Mouse (Mus musculus) CH12.LX (cell line): ENCODE measurements around the gene Rsph10b. TPM values are rescaled to one million over a fixed set of nuclear protein-coding genes. Genes with fewer than 3 reads are reported as not detected.

Source experiments
- DNase-seq: peaks from one replicate; pipeline ENCODE4 v3.0.0-alpha.2; 2013; ENCODE audit errors: extremely low read depth
- H3K27ac ChIP-seq: 2 replicates; pipeline ENCODE4 v1.5.1; 2012; ENCODE audit warnings: low read depth, mild to moderate bottlenecking, control low read depth, moderate library complexity; ENCODE audit not compliant: insufficient read depth
- H3K27me3 ChIP-seq: replicated peaks from 2 replicates; pipeline ENCODE3; 2012; ENCODE audit warnings: inconsistent platforms
- H3K36me3 ChIP-seq, 2 experiments: replicated peaks in 1 of 2; 2 replicates each; pipeline versions ENCODE3 to v1.6.1; 2012; ENCODE audit warnings: inconsistent platforms in 1 of 2, low read length in 1 of 2, mild to moderate bottlenecking in 1 of 2, mixed read lengths in 1 of 2, moderate library complexity in 1 of 2; ENCODE audit not compliant: control insufficient read depth in 1 of 2, insufficient read depth in 1 of 2
- H3K4me1 ChIP-seq, 2 experiments: 2 replicates each; pipeline ENCODE4 v1.6.1; 2012; ENCODE audit warnings: inconsistent platforms in 1 of 2, moderate library complexity in 1 of 2; ENCODE audit not compliant: insufficient read depth in 2 of 2, control insufficient read depth in 1 of 2
- H3K4me2 ChIP-seq: 2 replicates; pipeline ENCODE4 v1.6.1; 2012; ENCODE audit warnings: low read depth, mild to moderate bottlenecking, control low read depth; ENCODE audit not compliant: poor library complexity, insufficient read depth, severe bottlenecking
- H3K4me3 ChIP-seq, 3 experiments: fragments of 150-350 bp in 1 of 3; sonication (generic) in 1 of 3; replicated peaks in 1 of 3; 2 replicates each; pipeline versions ENCODE3 to v1.5.1; 2011 to 2012; ENCODE audit warnings: low read depth in 2 of 3, low read length in 2 of 3, mild to moderate bottlenecking in 2 of 3, moderate library complexity in 2 of 3, control low read depth in 1 of 3, improper control_type of control experiment in 1 of 3, inconsistent platforms in 1 of 3, mixed read lengths in 1 of 3; ENCODE audit not compliant: poor library complexity in 1 of 3
- H3K79me2 ChIP-seq: replicated peaks from 2 replicates; pipeline ENCODE4 v1.6.1; 2012; ENCODE audit warnings: mild to moderate bottlenecking, moderate library complexity; ENCODE audit not compliant: control insufficient read depth, poor library complexity, insufficient read depth, severe bottlenecking; ENCODE audit errors: extremely low read depth
- H3K9ac ChIP-seq: 2 replicates; pipeline ENCODE4 v1.6.1; 2012; ENCODE audit warnings: low read depth, mild to moderate bottlenecking, control low read depth, moderate library complexity; ENCODE audit not compliant: insufficient read depth
- H3K9me3 ChIP-seq: replicated peaks from 2 replicates; pipeline ENCODE3; 2012; ENCODE audit warnings: low read length, inconsistent platforms, mixed read lengths
- CHD1 ChIP-seq: IDR thresholded peaks from 2 replicates; pipeline ENCODE4 v1.6.1; 2012; ENCODE audit warnings: low read depth, low read length, improper control_type of control experiment, inconsistent platforms
- ELF1 ChIP-seq: IDR thresholded peaks from 2 replicates; pipeline ENCODE4 v1.6.1; 2014; ENCODE audit warnings: low read depth, mild to moderate bottlenecking, inconsistent platforms, low read length, improper control_type of control experiment
- JUN ChIP-seq: IDR thresholded peaks from 2 replicates; pipeline ENCODE4 v1.6.1; 2011; ENCODE audit warnings: low read depth, mild to moderate bottlenecking, low read length, improper control_type of control experiment, moderate library complexity; ENCODE audit not compliant: insufficient read depth
- JUND ChIP-seq: conservative IDR thresholded peaks from 2 replicates; pipeline ENCODE4 v1.6.1; 2011; ENCODE audit warnings: low read depth, low read length, improper control_type of control experiment
- MAFK ChIP-seq: IDR thresholded peaks from 2 replicates; pipeline ENCODE4 v1.6.1; 2011; ENCODE audit warnings: low read length, improper control_type of control experiment; ENCODE audit not compliant: insufficient replicate concordance
- MAX ChIP-seq: IDR thresholded peaks from 2 replicates; pipeline ENCODE4 v1.6.1; 2011; ENCODE audit warnings: low read length, improper control_type of control experiment
- MEF2A ChIP-seq: IDR thresholded peaks from 2 replicates; pipeline ENCODE4 v1.6.1; 2014; ENCODE audit warnings: low read depth, mild to moderate bottlenecking, inconsistent platforms, low read length, improper control_type of control experiment, borderline replicate concordance
- PAX5 ChIP-seq: IDR thresholded peaks from 2 replicates; pipeline ENCODE4 v1.6.1; 2012; ENCODE audit warnings: low read length, inconsistent platforms, mixed read lengths
- POLR2AphosphoS2 ChIP-seq: IDR thresholded peaks from 2 replicates; pipeline ENCODE4 v1.6.1; 2011; ENCODE audit warnings: low read depth, low read length, improper control_type of control experiment
- TBP ChIP-seq: conservative IDR thresholded peaks from 2 replicates; pipeline ENCODE4 v1.6.1; 2011; ENCODE audit warnings: low read depth, low read length, improper control_type of control experiment
- USF2 ChIP-seq: conservative IDR thresholded peaks from 2 replicates; pipeline ENCODE4 v1.6.1; 2011; ENCODE audit warnings: low read depth, low read length, improper control_type of control experiment
- ZKSCAN1 ChIP-seq: IDR thresholded peaks from 2 replicates; pipeline ENCODE4 v1.6.1; 2012; ENCODE audit warnings: low read depth, inconsistent platforms, low read length, improper control_type of control experiment, borderline replicate concordance
- dilution Hi-C: fragments of 300-500 bp; cut with MboI; formaldehyde crosslinking; loops from 2 replicates; pipeline ENCODE4 v1.14.3; 2020; ENCODE audit warnings: low sequenced_read_pairs; ENCODE audit not compliant: extremely low pct_unique_long_range_greater_than_20kb, extremely low pct_ligation_motif_present
- in situ Hi-C: fragments of 300-500 bp; cut with MboI; formaldehyde crosslinking; loops from 3 replicates; pipeline ENCODE4 v1.14.3; 2019; ENCODE audit warnings: low sequenced_read_pairs, low pct_ligation_motif_present, low pct_unique_long_range_greater_than_20kb, mixed read lengths
- polyA plus RNA-seq: library from polyadenylated mRNA; unstranded; fragments of >175 nt; gene quantifications from 2 replicates; pipeline ENCODE4 v1.2.1, GENCODE M21; 2012; ENCODE audit warnings: low read depth; ENCODE audit not compliant: insufficient read length
- total RNA-seq, 2 experiments: library from RNA; depleted of rRNA; stranded (reverse); fragments of 300-350 nt in 1 of 2; fragments of >200 nt in 1 of 2; gene quantifications; 2 replicates each; pipeline ENCODE4 v1.2.3; 2012 to 2014

Rsph10b gene
- total and polyA plus RNA-seq, 3 experiments = 0.28 to 0.31 (median 0.30) TPM

GRCm38 (mm10) chr5:143936156-143936555 is 3.3 kb downstream of the Rsph10b start:
- dilution Hi-C loops = no loop called here
- DNase-seq = no peak

DNA sequence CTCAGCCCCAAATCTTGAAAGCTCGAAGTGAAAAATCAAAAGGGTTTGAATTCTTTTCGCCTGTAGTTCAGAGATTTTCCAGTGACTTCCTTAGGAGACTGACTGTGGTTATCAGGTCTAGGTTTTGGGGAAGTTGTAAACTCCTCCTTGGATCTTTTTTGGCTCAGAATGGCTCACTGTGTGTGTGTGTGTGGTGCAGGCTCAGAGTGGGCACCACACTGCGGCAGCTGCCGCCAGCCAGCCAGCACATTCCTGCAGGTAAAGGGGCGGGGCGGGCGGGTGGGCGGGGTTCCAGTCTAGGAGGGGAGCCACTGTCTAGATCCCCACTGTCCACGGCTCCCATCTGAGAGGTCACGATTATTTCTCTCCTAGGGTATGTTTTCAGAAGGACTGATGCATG is 8.8 kb downstream of the Rsph10b start:
- Histone ChIP-seq H3K79me2 (no peaks in the 10 kb centered on the region), H3K4me1 (peaks cover 0 to 11% of the 10 kb centered on the region in 2 experiments; a peak in 1 of 4 replicates), H3K9me3 (peaks cover 5% of the 10 kb centered on the region), H3K9ac (no peak overlapping the region), H3K4me2 (no peak overlapping the region), H3K27ac (no peak overlapping the region), H3K4me3 (no peak overlapping the region), H3K27me3 (no peaks in the 10 kb centered on the region), H3K36me3 (no peaks in the 10 kb centered on the region)
- dilution Hi-C loops = no loop called here
- TF ChIP-seq ZKSCAN1 (no peak), JUN (no peak), TBP (no peak), ELF1 (no peak), USF2 (no peak)
- in situ Hi-C loops = no loop called here
- DNase-seq = no peak

More at GRCm38 (mm10) chr5:143936156-143936555, 3.3 kb downstream of the Rsph10b start:
- Histone ChIP-seq H3K9me3 (peaks cover 5% of the 10 kb centered on the region), H3K4me3 (no peak overlapping the region), H3K9ac (no peak overlapping the region), H3K27ac (no peak overlapping the region), H3K4me1 (no peaks in the 10 kb centered on the region), H3K27me3 (no peaks in the 10 kb centered on the region), H3K36me3 (peaks cover 9 to 24% of the 10 kb centered on the region in 2 experiments), H3K79me2 (no peaks in the 10 kb centered on the region), H3K4me2 (no peak overlapping the region)
- in situ Hi-C loops = no loop called here
- no peak for TF ChIP-seq TBP
- TF ChIP-seq JUND = no peak
- TF ChIP-seq CHD1 = no peak
- no peak for TF ChIP-seq USF2
- TF ChIP-seq PAX5 = no peak
- TF ChIP-seq MAFK = no peak
- no peak for TF ChIP-seq POLR2AphosphoS2
- no peak for TF ChIP-seq MAX
- TF ChIP-seq MEF2A = no peak
